In genomic region chr5:121452026-121452869, GRCm38 (mm10) we compare ENCODE assay signal across 8 mouse cellular contexts. TPM values are rescaled to one million over a fixed set of nuclear protein-coding genes. Genes with fewer than 3 reads are reported as not detected.
DNase-seq lines count a peak whose midpoint lies in the region; ATAC-seq and TF ChIP-seq lines count a peak whose summit lies in the region.

Gene Erp29 (minus strand): TSS chr5:121452506.

- peak within 1 kb of the TSS; percentile 98 for H3K9ac ChIP-seq in MEL (ENCODE audit: control insufficient read depth, low read depth, low read length, poor library complexity, severe bottlenecking)
- H3K9ac ChIP-seq in lung, embryonic 16.5 days (ENCODE audit: low read length) = peak within 1 kb of the TSS; percentile 98

- TF ChIP-seq CTCF in MEL (IDR thresholded peaks at IDR 0.05 in 2 of 3, conservative IDR thresholded peaks at IDR 0.05 in 1 of 3; ENCODE audit: control insufficient read depth in 1 of 3, insufficient read depth in 1 of 3, low read depth in 2 of 3, low read length in 3 of 3, poor library complexity in 1 of 3, severe bottlenecking in 1 of 3) = no peak
- no peak for TF ChIP-seq CTCF in cerebellum, adult 2 months (IDR thresholded peaks at IDR 0.05; ENCODE audit: borderline replicate concordance, insufficient read depth, low read depth, low read length)

- no peaks in the 10 kb centered on the region for H3K27me3 ChIP-seq in MEL (ENCODE audit: control insufficient read depth in 1 of 2, insufficient read depth in 2 of 2, low read length in 2 of 2)
- H3K27me3 ChIP-seq in cerebellum, adult 2 months (ENCODE audit: control insufficient read depth, insufficient read depth, low read length) = no peaks in the 10 kb centered on the region
- no peaks in the 10 kb centered on the region for H3K27me3 ChIP-seq in lung, embryonic 16.5 days (ENCODE audit: control insufficient read depth, insufficient read depth, low read depth, low read length)

- TF ChIP-seq POLR2A in MEL (IDR thresholded peaks at IDR 0.05; ENCODE audit: control insufficient read depth in 1 of 2, insufficient read depth in 1 of 2, low read depth in 1 of 2, low read length in 2 of 2, poor library complexity in 1 of 2) = peak; percentile 89 to 96
- peak; percentile 98 for TF ChIP-seq POLR2A in cerebellum, adult 2 months (IDR thresholded peaks at IDR 0.05; ENCODE audit: borderline replicate concordance, insufficient read depth, low read length)

- ATAC-seq in hematopoietic stem cell, adult 5-6 weeks (replicated peaks in 1 of 2; ENCODE audit: insufficient read depth in 1 of 2, low FRiP score in 2 of 2, low TSS enrichment in 1 of 2, low read depth in 1 of 2, poor library complexity in 2 of 2, severe bottlenecking in 2 of 2) = peak; percentile 76 to 85
- peak; percentile 95 for ATAC-seq in lung, embryonic 16.5 days (ENCODE audit: low read depth)

- peaks cover 20% of the 10 kb centered on the region for H3K79me2 ChIP-seq in MEL (ENCODE audit: control insufficient read depth, insufficient read depth, low read length, poor library complexity)

- WGBS in cerebellum, adult 2 months = under 1% methylated on average over 64 of the region's 97 CpGs
- under 1% methylated on average over 80 of the region's 97 CpGs for WGBS in lung, embryonic 16.5 days

- TF ChIP-seq RAD21 in MEL (IDR thresholded peaks at IDR 0.05; ENCODE audit: low read depth, low read length) = no peak

- peak within 1 kb of the TSS; percentile 92 for H3K4me2 ChIP-seq in lung, embryonic 16.5 days (ENCODE audit: low read depth, low read length)

- peaks cover 3 to 22% of the 10 kb centered on the region in 2 experiments; a peak in 3 of 4 replicates for H3K36me3 ChIP-seq in MEL (ENCODE audit: control insufficient read depth in 1 of 2, insufficient read depth in 2 of 2, low read length in 2 of 2)
- peaks cover 11% of the 10 kb centered on the region for H3K36me3 ChIP-seq in lung, embryonic 16.5 days (ENCODE audit: control insufficient read depth, insufficient read depth, low read length)

- peak within 1 kb of the TSS; percentile 86 for H3K27ac ChIP-seq in MEL (ENCODE audit: control insufficient read depth, low read depth, low read length)
- peak within 1 kb of the TSS; percentile 92 for H3K27ac ChIP-seq in cerebellum, adult 2 months (ENCODE audit: insufficient read depth, low read length)
- H3K27ac ChIP-seq in lung, embryonic 16.5 days (ENCODE audit: low read length) = peak within 1 kb of the TSS; percentile 98

- H3K9me3 ChIP-seq in MEL (replicated peaks; ENCODE audit: insufficient read depth, low read length) = no peaks in the 10 kb centered on the region
- no peaks in the 10 kb centered on the region for H3K9me3 ChIP-seq in lung, embryonic 16.5 days (ENCODE audit: control insufficient read depth, low read length)

- H3K4me3 ChIP-seq in MEL (ENCODE audit: control insufficient read depth in 1 of 2, insufficient read depth in 1 of 2, low read depth in 2 of 2, low read length in 2 of 2) = peak within 1 kb of the TSS; percentile 96
- peak within 1 kb of the TSS; percentile 74 for H3K4me3 ChIP-seq in cerebellum, adult 2 months (replicated peaks; ENCODE audit: insufficient read depth, low read depth, low read length)
- H3K4me3 ChIP-seq in lung, embryonic 16.5 days (ENCODE audit: low read length) = peak within 1 kb of the TSS; percentile 96

- peak; percentile 95 for DNase-seq in MEL (ENCODE audit: low read depth, low spot score)
- peak; percentile 98 to 99 for DNase-seq in cerebellum, adult 2 months
- peak; percentile 93 for DNase-seq in forelimb bud, embryonic 11.5 days (ENCODE audit: low read depth, low spot score)
- DNase-seq in layer of hippocampus, adult 9-10 months (ENCODE audit: low spot score) = peak; percentile 90
- peak; percentile 99 for DNase-seq in ovary, postnatal 10 days (ENCODE audit: low spot score)
- peak; percentile 97 to 99 for DNase-seq in thymus, postnatal 10 days (ENCODE audit: low spot score in 2 of 2)

- TF ChIP-seq EP300 in MEL (IDR thresholded peaks at IDR 0.05; ENCODE audit: low read depth in 1 of 2, low read length in 2 of 2) = no peak

- peaks cover 7 to 23% of the 10 kb centered on the region in 2 experiments for H3K4me1 ChIP-seq in MEL (ENCODE audit: control insufficient read depth in 1 of 2, insufficient read depth in 2 of 2, low read length in 2 of 2)
- H3K4me1 ChIP-seq in cerebellum, adult 2 months (ENCODE audit: control insufficient read depth, insufficient read depth, low read length) = peaks cover 4% of the 10 kb centered on the region; the same call in 1 of the 2 replicates
- H3K4me1 ChIP-seq in lung, embryonic 16.5 days (replicated peaks; ENCODE audit: control insufficient read depth, insufficient read depth, low read length) = peaks cover 23% of the 10 kb centered on the region

TF ChIP-seq in MEL, 35 proteins besides CTCF, POLR2A, EP300 and RAD21:
- no peak for TF ChIP-seq MAFK (IDR thresholded peaks at IDR 0.05; ENCODE audit: borderline replicate concordance, low read depth, low read length)
- no peak for TF ChIP-seq E2F4 (IDR thresholded peaks at IDR 0.05; ENCODE audit: borderline replicate concordance, low read depth, low read length)
- no peak for TF ChIP-seq ZKSCAN1 (IDR thresholded peaks at IDR 0.05; ENCODE audit: low read depth, low read length)
- TF ChIP-seq SIN3A (IDR thresholded peaks at IDR 0.05; ENCODE audit: low read length) = peak; percentile 74
- TF ChIP-seq UBTF (IDR thresholded peaks at IDR 0.05; ENCODE audit: borderline replicate concordance, insufficient read depth, low read depth, low read length) = no peak
- no peak for TF ChIP-seq MYB (IDR thresholded peaks at IDR 0.05; ENCODE audit: low read depth, low read length)
- no peak for TF ChIP-seq GABPA (IDR thresholded peaks at IDR 0.05; ENCODE audit: low read depth, low read length)
- peak; percentile 54 for TF ChIP-seq ELF1 (IDR thresholded peaks at IDR 0.05; ENCODE audit: low read depth, low read length)
- peak; percentile 76; the same call in 1 of the 2 replicates for TF ChIP-seq CHD1 (IDR thresholded peaks at IDR 0.05; ENCODE audit: low read depth, low read length)
- TF ChIP-seq MAZ (IDR thresholded peaks at IDR 0.05; ENCODE audit: low read depth, low read length) = peak; percentile 87; the same call in 1 of the 2 replicates
- peak; percentile 84 for TF ChIP-seq ZMIZ1 (IDR thresholded peaks at IDR 0.05; ENCODE audit: low read depth, low read length)
- peak; percentile 40 for TF ChIP-seq MAX (IDR thresholded peaks at IDR 0.05; ENCODE audit: low read length)
- no peak for TF ChIP-seq RCOR1 (IDR thresholded peaks at IDR 0.05; ENCODE audit: low read depth, low read length)
- no peak for TF ChIP-seq TAL1 (IDR thresholded peaks at IDR 0.05; ENCODE audit: low read length)
- TF ChIP-seq CHD2 (IDR thresholded peaks at IDR 0.05; ENCODE audit: low read length) = peak; percentile 87
- peak; percentile 60 for TF ChIP-seq USF1 (IDR thresholded peaks at IDR 0.05; ENCODE audit: low read depth, low read length)
- peak; percentile 45; the same call in 1 of the 2 replicates for TF ChIP-seq TCF12 (IDR thresholded peaks at IDR 0.05; ENCODE audit: low read depth, low read length)
- TF ChIP-seq GATA1 (IDR thresholded peaks at IDR 0.05; ENCODE audit: low read depth, low read length) = no peak
- peak; percentile 96 for TF ChIP-seq NRF1 (IDR thresholded peaks at IDR 0.05; ENCODE audit: insufficient read depth, low read depth, low read length, poor library complexity, severe bottlenecking)
- TF ChIP-seq MYC (IDR thresholded peaks at IDR 0.05; ENCODE audit: low read depth, low read length) = no peak
- peak; percentile 96 for TF ChIP-seq NELFE (IDR thresholded peaks at IDR 0.05; ENCODE audit: low read depth, low read length)
- TF ChIP-seq ZNF384 (IDR thresholded peaks at IDR 0.05; ENCODE audit: low read depth, low read length) = no peak
- 0 out of 2 replicates have a peak, but pooled peaks have one; percentile 7 for TF ChIP-seq ETS1 (IDR thresholded peaks at IDR 0.05; ENCODE audit: low read depth, low read length)
- no peak for TF ChIP-seq POLR2AphosphoS5 (IDR thresholded peaks at IDR 0.05; ENCODE audit: borderline replicate concordance, low read depth, low read length)
- TF ChIP-seq JUND (IDR thresholded peaks at IDR 0.05; ENCODE audit: low read depth, low read length) = no peak
- TF ChIP-seq HCFC1 (IDR thresholded peaks at IDR 0.05; ENCODE audit: low read depth, low read length) = peak; percentile 74
- TF ChIP-seq MEF2A (IDR thresholded peaks at IDR 0.05; ENCODE audit: extremely low read depth, insufficient replicate concordance, low read depth, low read length, poor library complexity, severe bottlenecking) = 0 out of 2 replicates have a peak, but pooled peaks have one; percentile 30
- no peak for TF ChIP-seq BHLHE40 (IDR thresholded peaks at IDR 0.05; ENCODE audit: borderline replicate concordance, low read depth, low read length)
- no peak; the same call in 1 of the 2 replicates for TF ChIP-seq ZC3H11A (IDR thresholded peaks at IDR 0.05; ENCODE audit: low read depth, low read length)
- no peak; the same call in 1 of the 2 replicates for TF ChIP-seq KAT2A (conservative IDR thresholded peaks at IDR 0.05; ENCODE audit: low read depth, low read length)
- peak; percentile 32; the same call in 1 of the 2 replicates for TF ChIP-seq MXI1 (IDR thresholded peaks at IDR 0.05; ENCODE audit: low read depth, low read length)
- TF ChIP-seq TBP (IDR thresholded peaks at IDR 0.05; ENCODE audit: low read depth, low read length) = 0 out of 2 replicates have a peak, but pooled peaks have one; percentile 38
- TF ChIP-seq USF2 (IDR thresholded peaks at IDR 0.05; ENCODE audit: borderline replicate concordance in 1 of 2, insufficient read depth in 1 of 2, low read depth in 1 of 2, low read length in 2 of 2) = no peak
- TF ChIP-seq SMC3 (IDR thresholded peaks at IDR 0.05; ENCODE audit: low read depth, low read length) = no peak; the same call in 1 of the 2 replicates
- 0 out of 2 replicates have a peak, but pooled peaks have one; percentile 34 for TF ChIP-seq POLR2AphosphoS2 (IDR thresholded peaks at IDR 0.05; ENCODE audit: low read length)

RNA-seq across cellular contexts. Expression of gene Erp29, which starts in this region (rescaled TPM):
- 159 and 167 TPM in 2 replicates for total RNA-seq in MEL (2012; rRNA removed)
- 100 to 1,000 TPM in 1 of 2 experiments, not detected in 1; 244 TPM for polyA plus RNA-seq in MEL (2012; ENCODE audit: insufficient read depth in 1 of 2, insufficient read length in 2 of 2, low read depth in 1 of 2, low replicate concordance in 2 of 2, missing spikeins in 1 of 2)
- polyA plus RNA-seq in cerebellum, adult 2 months (2012; rRNA removed) = 145 TPM in 2 replicates
- 404 and 511 TPM in 2 replicates for total RNA-seq in hematopoietic stem cell, adult 5-6 weeks (2017)
- polyA plus RNA-seq in lung, embryonic 16.5 days (2015; fragmentation: Nextera tagmentation; extraction: Ambion mirVana) = 147 and 149 TPM in 2 replicates

Comparison
In these comparisons a context has a peak if more than half of its experiments do, and no peak if none do; other contexts are left out.
1. Peak in every context shown above with its lines: DNase-seq, ATAC-seq, H3K4me3 ChIP-seq and H3K27ac ChIP-seq.